Mouse (Mus musculus) stomach, embryonic 16.5 days (tissue): Measurements from ENCODE around the gene Neurl2. TPM values are rescaled to one million over a fixed set of nuclear protein-coding genes. Genes with fewer than 3 reads are reported as not detected.
"Not testable (repeated sequence)": the region's sequence is repeated elsewhere in the genome, so short reads cannot be mapped to it uniquely, and the experiment has no call there.

ENCODE experiments used
- ATAC-seq: fragments of 200-750 bp; cut with Nextera tagmentation; 2 replicates; pipeline ENCODE4 v1.8.0; 2017; ENCODE audit warnings: moderate number of reproducible peaks, moderate TSS enrichment; ENCODE audit not compliant: insufficient read depth, low FRiP score
- H3K27ac ChIP-seq: fragments of 300-500 bp; sonication (generic); 2 replicates; pipeline ENCODE4 v1.5.1; 2014; ENCODE audit warnings: low read length
- H3K27me3 ChIP-seq: fragments of 300-500 bp; sonication (generic); 2 replicates; pipeline ENCODE4 v1.6.1; 2014; ENCODE audit warnings: low read length, control low read depth, mixed read lengths; ENCODE audit not compliant: control insufficient read depth, insufficient read depth
- H3K36me3 ChIP-seq: fragments of 300-500 bp; sonication (generic); 2 replicates; pipeline ENCODE4 v1.6.1; 2014; ENCODE audit warnings: low read length; ENCODE audit not compliant: control insufficient read depth, insufficient read depth
- H3K4me1 ChIP-seq: fragments of 300-500 bp; sonication (generic); 2 replicates; pipeline ENCODE4 v1.6.1; 2014; ENCODE audit warnings: low read length, control low read depth, mixed read lengths; ENCODE audit not compliant: control insufficient read depth, insufficient read depth
- H3K4me2 ChIP-seq: fragments of 300-500 bp; sonication (generic); 2 replicates; pipeline ENCODE4 v1.6.1; 2014; ENCODE audit warnings: low read depth, low read length, mixed read lengths
- H3K4me3 ChIP-seq: fragments of 300-500 bp; sonication (generic); replicated peaks from 2 replicates; pipeline ENCODE4 v1.5.1; 2014; ENCODE audit warnings: mild to moderate bottlenecking, low read length
- H3K9ac ChIP-seq: fragments of 300-500 bp; sonication (generic); 2 replicates; pipeline ENCODE4 v1.6.1; 2014; ENCODE audit warnings: low read length
- H3K9me3 ChIP-seq: fragments of 300-500 bp; sonication (generic); replicated peaks from 2 replicates; pipeline ENCODE4 v1.6.1; 2016; ENCODE audit warnings: low read length, control low read depth; ENCODE audit not compliant: control insufficient read depth
- WGBS: fragments of 180-500 bp; shearing (Covaris S2); extraction: QIAGEN DNeasy Blood & Tissue Kit; methylation state at CpG from one replicate; pipeline ENCODE4 v1.1.7; 2014; 5-methylcytosine and 5-hydroxymethylcytosine counted together
- polyA plus RNA-seq: library from polyadenylated mRNA; unstranded; fragments of >200 nt; fragmentation: Nextera tagmentation; extraction: Ambion mirVana; gene quantifications from 2 replicates; pipeline ENCODE4 v1.2.1, GENCODE M21; 2015

Neurl2 gene
- polyA plus RNA-seq, 1 experiment from 2014 or later: 7.9 TPM

GRCm38 (mm10) chr2:164859640-164860432 lies 26.6 kb upstream of the Neurl2 start:
- Histone ChIP-seq H3K36me3 (no peaks in the 10 kb centered on the region), H3K27ac (0 out of 2 replicates have a peak overlapping the region, but pooled peaks have one; percentile 9), H3K4me2 (no peak overlapping the region), H3K9ac (no peak overlapping the region), H3K4me1 (peaks cover 28% of the 10 kb centered on the region), H3K9me3 (no peaks in the 10 kb centered on the region), H3K27me3 (peaks cover 4% of the 10 kb centered on the region; the same call in 1 of the 2 replicates), H3K4me3 (no peak overlapping the region)
- no peak for ATAC-seq
- 56% methylated on average over 9 of the region's 9 CpGs for WGBS

GRCm38 (mm10) chr2:164859155-164859554 lies 25.9 kb upstream of the Neurl2 start:
- Histone ChIP-seq H3K9ac (no peak overlapping the region), H3K27ac (no peak overlapping the region), H3K4me1 (peaks cover 28% of the 10 kb centered on the region), H3K36me3 (no peaks in the 10 kb centered on the region), H3K4me2 (no peak overlapping the region), H3K4me3 (no peak overlapping the region), H3K27me3 (peaks cover 4% of the 10 kb centered on the region; the same call in 1 of the 2 replicates), H3K9me3 (no peaks in the 10 kb centered on the region)
- ATAC-seq: no peak
- WGBS: 58% methylated on average over 2 of the region's 2 CpGs

GRCm38 (mm10) chr2:164857842-164858553 lies 24.7 kb upstream of the Neurl2 start:
- peaks cover 28% of the 10 kb centered on the region for H3K4me1 ChIP-seq
- peak overlapping the region; percentile 66 for H3K9ac ChIP-seq
- H3K27ac ChIP-seq: peak overlapping the region; percentile 79; the same call in 1 of the 2 replicates
- 15% methylated on average over 19 of the region's 19 CpGs for WGBS
- peaks cover 4% of the 10 kb centered on the region; the same call in 1 of the 2 replicates for H3K27me3 ChIP-seq
- H3K36me3 ChIP-seq: no peaks in the 10 kb centered on the region
- H3K4me3 ChIP-seq: peak overlapping the region; percentile 53
- no peak for ATAC-seq
- peak overlapping the region; percentile 86 for H3K4me2 ChIP-seq
- H3K9me3 ChIP-seq: no peaks in the 10 kb centered on the region

GRCm38 (mm10) chr2:164857101-164857821 lies 24.0 kb upstream of the Neurl2 start, which contains the start of gene Pltp:
Gene Pltp (minus strand): TSS chr2:164857711.
- Histone ChIP-seq H3K9me3 (no peaks in the 10 kb centered on the region), H3K4me3 (peak within 1 kb of the TSS; percentile 53), H3K36me3 (no peaks in the 10 kb centered on the region; the same call in 1 of the 2 replicates), H3K4me1 (peaks cover 24% of the 10 kb centered on the region), H3K27me3 (peaks cover 4% of the 10 kb centered on the region; the same call in 1 of the 2 replicates), H3K4me2 (peak within 1 kb of the TSS; percentile 86), H3K9ac (peak within 1 kb of the TSS; percentile 66), H3K27ac (peak within 1 kb of the TSS; percentile 79)
- WGBS: under 1% methylated on average over 47 of the region's 47 CpGs
- ATAC-seq: peak; percentile 54; the same call in 1 of the 2 replicates

- Histone ChIP-seq H3K36me3 (no peaks in the 10 kb centered on the region; the same call in 1 of the 2 replicates), H3K27ac (peak overlapping the region; percentile 43; the same call in 1 of the 2 replicates), H3K4me1 (peaks cover 20% of the 10 kb centered on the region), H3K9ac (peak overlapping the region; percentile 66), H3K4me2 (peak overlapping the region; percentile 86), H3K9me3 (no peaks in the 10 kb centered on the region), H3K27me3 (peaks cover 4% of the 10 kb centered on the region; the same call in 1 of the 2 replicates), H3K4me3 (peak overlapping the region; percentile 53)
- ATAC-seq: no peak
- WGBS: 3% methylated on average over 42 of the region's 42 CpGs
Measured at GRCm38 (mm10) chr2:164856309-164857100, 23.2 kb upstream of the Neurl2 start.

GRCm38 (mm10) chr2:164855572-164855971 lies 22.3 kb upstream of the Neurl2 start:
- 76% methylated on average over 5 of the region's 5 CpGs for WGBS
- not testable (repeated sequence) for H3K4me3 ChIP-seq, H3K36me3 ChIP-seq, H3K27me3 ChIP-seq, H3K27ac ChIP-seq, H3K9ac ChIP-seq, ATAC-seq, H3K9me3 ChIP-seq, H3K4me2 ChIP-seq
- peaks cover 16% of the 10 kb centered on the region for H3K4me1 ChIP-seq

GRCm38 (mm10) chr2:164850061-164850460 lies 16.8 kb upstream of the Neurl2 start:
- Histone ChIP-seq H3K9me3 (no peaks in the 10 kb centered on the region), H3K4me2 (no peak overlapping the region), H3K4me3 (no peak overlapping the region), H3K36me3 (peaks cover 7% of the 10 kb centered on the region; the same call in 1 of the 2 replicates), H3K27ac (no peak overlapping the region), H3K9ac (no peak overlapping the region), H3K27me3 (no peaks in the 10 kb centered on the region), H3K4me1 (no peaks in the 10 kb centered on the region)
- no peak for ATAC-seq
- 74% methylated on average over 8 of the region's 8 CpGs for WGBS

GRCm38 (mm10) chr2:164845782-164846181 lies 12.5 kb upstream of the Neurl2 start:
- no peak overlapping the region for H3K27ac ChIP-seq
- H3K27me3 ChIP-seq: no peaks in the 10 kb centered on the region
- no peaks in the 10 kb centered on the region for H3K9me3 ChIP-seq
- no peak overlapping the region for H3K4me2 ChIP-seq
- H3K4me1 ChIP-seq: no peaks in the 10 kb centered on the region
- H3K36me3 ChIP-seq: 0 out of 2 replicates have a peak, but pooled peaks cover 7% of the 10 kb centered on the region
- H3K4me3 ChIP-seq: no peak overlapping the region
- no peak for ATAC-seq
- 56% methylated on average over 3 of the region's 3 CpGs for WGBS
- no peak overlapping the region for H3K9ac ChIP-seq
